Mouse (Mus musculus) cerebellum, postnatal 25 days (tissue): ENCODE measurements around the gene Atp5mpl.
A peak's percentile ranks its signal among the peaks of the same experiment; 100 is the strongest.

Experiments
- DNase-seq, 2 experiments: peaks; one replicate each; pipeline ENCODE4 v3.0.0; 2021; ENCODE audit warnings: mixed read lengths in 2 of 2

The Atp5mpl gene

GRCm38 (mm10) chr12:111966683-111967173 is at the start of gene Atp5mpl:
Atp5mpl (minus strand) TSS chr12:111966977.
- DNase-seq: peak; percentile 100

- DNase-seq: no peak
These were observed 49.6 kb upstream of the Atp5mpl start for GRCm38 (mm10) chr12:112016346-112016745.

- DNase-seq: no peak
These were observed 46.6 kb upstream of the Atp5mpl start for GRCm38 (mm10) chr12:112013271-112013801.

- DNase-seq: no peak
These were observed 45.9 kb upstream of the Atp5mpl start for GRCm38 (mm10) chr12:112012511-112013270.

DNA sequence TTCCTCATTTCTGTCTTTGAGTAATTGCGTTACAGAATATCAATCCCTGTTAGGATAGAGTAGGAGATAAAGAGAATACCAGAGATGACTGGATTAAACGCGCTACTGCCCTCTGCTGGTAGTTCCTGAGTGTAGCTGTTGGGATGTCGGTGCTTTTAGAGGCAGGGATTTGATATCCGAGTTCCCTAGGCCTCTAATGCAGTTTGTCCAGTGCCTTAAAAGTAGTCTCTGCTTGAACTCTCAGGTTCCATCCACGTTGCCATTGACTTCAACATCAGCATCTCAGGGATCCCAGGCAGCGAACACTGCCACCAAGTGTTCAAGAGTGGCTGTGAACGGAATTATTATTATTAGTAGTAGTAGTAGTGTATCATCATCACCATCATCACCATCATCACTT is 34.4 kb upstream of the Atp5mpl start:
- DNase-seq: peak; percentile 75 to 85

- DNase-seq: no peak
These were observed 33.0 kb upstream of the Atp5mpl start for GRCm38 (mm10) chr12:111999735-112000134.

DNA sequence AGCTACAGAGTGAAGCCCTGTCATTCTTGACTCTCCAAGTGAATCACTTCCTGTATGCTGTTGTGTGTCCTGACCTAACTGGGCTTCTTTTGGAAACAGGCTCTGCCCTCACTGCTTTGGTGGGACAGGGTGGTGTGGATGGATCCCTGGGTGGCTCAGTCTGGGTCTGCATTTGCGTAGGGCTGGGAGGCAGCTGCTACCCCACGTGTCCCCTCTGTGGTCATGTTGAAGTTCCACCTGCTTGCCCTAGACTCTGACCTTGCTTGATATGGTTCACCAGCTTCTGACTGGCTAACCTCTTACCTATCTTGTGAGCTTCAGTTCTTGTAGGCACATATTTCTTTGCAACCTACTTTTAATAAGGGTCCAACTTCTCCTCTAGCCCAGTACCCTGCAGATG is 28.4 kb upstream of the Atp5mpl start:
- no peak for DNase-seq

DNA sequence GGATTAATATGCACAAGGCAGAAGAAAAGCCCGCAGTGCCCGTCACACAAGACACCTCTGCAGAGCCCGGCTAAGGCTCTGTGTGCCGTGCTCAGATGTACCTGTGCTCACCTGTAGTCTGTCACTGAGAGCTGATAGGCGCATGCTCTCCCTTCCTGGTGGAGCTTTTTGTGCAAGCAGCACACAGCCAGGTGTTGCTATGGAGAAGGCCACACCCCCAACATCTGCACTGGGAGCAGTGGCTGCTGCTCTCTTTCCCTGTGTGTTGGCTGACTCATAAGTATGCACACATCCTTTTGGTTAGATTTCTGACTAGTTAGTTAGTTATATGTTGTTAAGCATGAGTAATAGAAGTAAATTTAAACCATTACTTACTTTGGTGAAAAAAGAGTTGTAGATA is 25.8 kb upstream of the Atp5mpl start:
- no peak for DNase-seq

GRCm38 (mm10) chr12:111986756-111987155 is 20.0 kb upstream of the Atp5mpl start:
- DNase-seq: no peak

DNA sequence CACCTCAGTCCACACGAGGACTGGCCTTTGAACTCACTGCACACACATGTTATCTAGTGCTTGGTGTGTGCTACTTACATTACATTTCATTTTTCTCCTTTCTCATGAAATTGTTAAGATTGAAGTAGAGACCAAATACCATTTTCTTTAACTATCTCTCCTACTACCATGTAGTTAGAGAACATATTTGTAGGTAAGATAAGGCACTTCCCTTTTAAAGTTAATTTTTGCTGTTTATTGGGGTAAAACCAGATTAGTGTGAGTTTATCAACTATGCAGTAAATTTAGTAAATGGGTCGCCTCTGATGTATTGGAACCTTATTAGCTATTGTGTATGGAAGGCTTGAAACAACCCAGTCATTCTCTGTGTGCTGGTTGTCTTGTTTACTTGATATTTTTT is 16.4 kb upstream of the Atp5mpl start:
- no peak for DNase-seq

DNA sequence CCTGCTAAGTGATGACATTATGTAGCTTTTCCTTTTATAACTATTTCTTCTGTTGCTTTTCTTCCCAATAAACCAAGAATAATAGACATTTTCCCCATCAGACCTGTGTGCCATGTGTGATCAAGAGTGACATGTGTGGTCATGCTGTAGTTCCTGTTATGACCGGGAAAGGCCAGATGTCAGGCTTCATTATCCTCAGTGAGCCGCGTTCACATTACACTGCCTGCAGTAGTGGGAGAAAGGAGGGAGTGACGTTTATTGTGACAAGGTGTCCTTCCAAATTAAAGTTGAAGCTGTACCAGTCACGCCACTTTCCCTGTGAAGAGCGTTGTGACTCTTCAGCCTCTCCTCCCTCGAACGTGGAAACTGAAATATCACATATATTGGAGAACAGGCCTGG is 15.1 kb upstream of the Atp5mpl start:
- no peak for DNase-seq

GRCm38 (mm10) chr12:111980887-111981367 is 14.2 kb upstream of the Atp5mpl start, which contains the start of gene Rd3l:
Rd3l (minus strand) TSS chr12:111981317.
- no peak for DNase-seq

DNA sequence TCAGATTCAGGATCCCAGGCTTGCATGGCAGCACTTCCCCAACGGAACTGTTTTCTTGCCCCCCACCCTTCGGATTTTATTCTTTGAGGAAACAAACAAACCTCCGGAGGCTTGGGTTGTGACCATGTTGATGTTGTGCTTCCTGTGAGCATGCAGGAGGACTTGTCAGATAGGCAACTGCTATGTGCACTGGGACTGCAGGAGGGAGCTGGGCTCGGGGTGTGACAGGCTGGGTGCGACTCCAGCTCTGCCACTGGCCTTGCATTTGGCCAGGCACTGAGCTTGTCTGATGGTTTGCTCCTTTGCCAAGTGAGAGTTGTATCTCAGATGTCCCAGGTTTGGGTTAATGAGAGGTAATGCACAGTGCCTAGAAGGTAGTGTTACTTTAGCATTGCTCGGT is 11.5 kb upstream of the Atp5mpl start:
- DNase-seq: no peak

DNA sequence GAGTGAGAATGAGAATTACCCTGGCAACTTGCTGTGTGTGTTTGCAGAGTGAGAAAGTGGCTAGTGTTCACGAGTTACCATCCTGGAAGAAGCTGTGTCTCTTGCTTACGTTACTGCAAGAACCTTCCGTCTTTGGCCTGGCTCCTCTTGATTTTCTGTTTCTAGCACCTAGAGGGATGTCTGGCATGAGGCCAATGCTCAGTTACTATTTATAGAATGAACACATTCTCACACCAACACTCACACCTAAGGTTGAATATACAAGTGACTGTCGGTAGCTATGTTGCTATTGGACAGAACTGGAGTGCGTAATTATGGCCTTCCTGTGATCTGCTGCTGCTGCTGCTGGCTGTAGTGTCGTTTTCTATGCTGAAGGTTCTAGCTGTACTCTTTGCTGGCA is 10.4 kb upstream of the Atp5mpl start:
- no peak for DNase-seq

- DNase-seq: no peak
These were observed 7.8 kb upstream of the Atp5mpl start for GRCm38 (mm10) chr12:111974578-111974977.

DNA sequence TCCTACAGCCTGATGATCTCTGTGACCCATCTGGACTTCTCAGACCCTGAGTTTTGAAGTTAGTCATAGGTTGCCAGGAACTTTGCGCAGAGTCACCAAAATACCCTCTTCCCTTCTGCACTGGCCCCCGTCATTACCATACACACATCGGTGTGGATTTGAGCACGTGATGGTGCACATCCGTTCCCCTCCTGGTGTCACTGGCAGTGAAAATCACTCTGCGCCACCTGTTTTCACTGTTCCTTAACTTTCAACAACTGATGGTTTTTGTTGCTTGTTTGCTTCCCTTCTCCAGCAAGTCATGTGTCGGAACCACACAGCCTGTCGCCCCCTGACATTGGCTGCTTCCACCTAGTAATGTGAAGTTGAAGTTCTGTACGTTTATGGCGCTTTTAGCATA is 5.7 kb upstream of the Atp5mpl start:
- no peak for DNase-seq

- DNase-seq: no peak
These were observed 4.5 kb upstream of the Atp5mpl start, which contains the start of gene Tdrd9 for GRCm38 (mm10) chr12:111971231-111971686. Tdrd9 (plus strand) TSS chr12:111971559.

DNA sequence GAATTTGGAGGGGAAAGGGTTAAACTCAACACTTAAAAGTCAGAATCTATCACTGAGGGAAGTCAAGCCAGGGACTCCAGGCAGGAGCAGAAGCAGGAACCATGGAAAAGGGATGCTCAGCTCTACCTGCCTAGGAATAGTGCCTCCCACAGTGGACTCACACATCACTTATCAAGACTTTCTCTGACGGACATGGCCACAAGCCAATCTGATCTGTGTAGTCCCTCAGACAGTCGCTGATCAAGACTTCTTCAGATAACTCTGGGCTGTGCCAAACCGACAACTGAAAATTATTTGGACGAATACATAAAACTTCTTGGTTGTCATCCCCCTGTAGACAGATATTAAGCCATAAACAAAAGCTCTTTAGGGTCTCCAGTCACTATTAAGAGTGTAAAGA is 3.3 kb upstream of the Atp5mpl start:
- DNase-seq: no peak

DNA sequence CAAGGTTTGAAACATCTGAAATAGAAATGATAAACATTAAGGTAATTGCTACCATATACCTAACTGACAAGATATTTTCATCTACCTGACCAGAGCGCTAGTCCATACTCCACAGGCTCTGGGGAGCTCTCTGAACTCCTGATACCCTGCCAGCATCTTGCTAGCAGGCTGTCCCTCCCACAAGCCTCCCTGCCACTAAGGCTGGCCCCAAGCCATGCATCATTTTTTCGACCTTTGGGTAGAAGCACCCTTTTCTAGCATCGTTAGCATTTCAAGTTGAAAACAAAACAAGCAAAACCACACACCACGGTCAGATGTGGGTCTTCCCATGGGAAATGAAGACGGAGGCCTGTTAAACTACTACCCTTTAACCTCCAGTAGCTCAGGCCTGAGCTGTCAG is 3.4 kb downstream of the Atp5mpl start:
- peak in 1 of 2 experiments; percentile 61 for DNase-seq

DNA sequence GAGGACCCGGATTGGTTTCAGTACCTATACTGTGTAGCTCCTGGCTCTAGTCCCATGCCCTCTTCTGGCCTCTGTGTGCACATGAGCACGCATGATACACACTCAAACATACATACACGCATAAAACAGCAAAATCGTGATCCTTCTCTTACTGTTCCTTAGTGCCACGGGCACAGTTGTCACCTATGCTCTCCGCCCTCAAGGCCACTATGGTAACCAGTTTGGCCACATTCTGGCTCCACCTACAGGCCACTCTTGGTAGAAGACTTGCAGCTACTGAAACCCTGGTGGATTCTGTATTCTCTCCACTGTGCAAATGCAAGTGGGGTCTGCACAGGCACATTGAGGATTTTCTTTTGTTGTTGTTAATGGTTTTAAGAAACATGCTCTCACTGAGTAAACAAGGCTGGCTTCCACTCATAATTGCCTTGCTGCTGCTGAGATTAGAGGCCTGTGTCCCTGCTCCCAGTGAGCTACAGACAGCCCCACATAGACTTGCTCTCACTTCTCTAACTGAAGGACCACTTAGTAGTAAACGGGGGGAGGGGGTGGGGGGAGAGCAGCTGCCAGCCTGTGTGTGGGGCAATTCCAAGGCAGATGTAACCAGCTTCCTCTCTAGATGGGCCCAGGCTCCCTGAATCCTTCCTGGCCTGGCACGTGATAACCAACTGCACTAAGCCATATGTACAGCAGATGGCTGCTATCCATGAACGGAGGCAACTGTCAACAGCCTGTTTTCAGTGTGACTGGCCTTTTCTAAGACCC is 8.5 kb downstream of the Atp5mpl start:
- peak; percentile 81 to 90 for DNase-seq

- no peak for DNase-seq
These were observed 10.6 kb downstream of the Atp5mpl start for GRCm38 (mm10) chr12:111956173-111956572.

GRCm38 (mm10) chr12:111951701-111952100 is 15.1 kb downstream of the Atp5mpl start:
- no peak for DNase-seq

- no peak for DNase-seq
These were observed 16.3 kb downstream of the Atp5mpl start for GRCm38 (mm10) chr12:111950486-111950885.
